Mouse (Mus musculus) neural tube, postnatal 0 days (tissue): ENCODE measurements around the gene Mark4. TPM values are rescaled to one million over a fixed set of nuclear protein-coding genes. Genes with fewer than 3 reads are reported as not detected.

Experiments
- microRNA counts: library from miRNA; unstranded; fragments of <30 nt; microRNA quantifications from one replicate; lab custom pipeline; 2015
- microRNA-seq: library from miRNA; unstranded; fragments of <30 nt; microRNA quantifications from one replicate; pipeline ENCODE4, GENCODE M21; 2016
- polyA plus RNA-seq: library from polyadenylated mRNA; unstranded; fragments of >200 nt; fragmentation: Nextera tagmentation; extraction: Ambion mirVana; gene quantifications from 2 replicates; pipeline ENCODE4 v1.2.1, GENCODE M21; 2015

The Mark4 gene
- 20.9 and 23.9 TPM in 2 replicates for polyA plus RNA-seq

GRCm38 (mm10) chr7:19458591-19459111 lies at the start of gene Mark4:
Gene Mark4, minus strand, starts transcription at chr7:19458821.

GRCm38 (mm10) chr7:19462884-19463381 lies 4.3 kb upstream of the Mark4 start, which contains the start of gene Exoc3l2:
Gene Exoc3l2, plus strand, starts transcription at chr7:19463331.

GRCm38 (mm10) chr7:19404476-19404875 lies 54.1 kb downstream of the Mark4 start, which contains the start of gene Ckm:
Gene Ckm, plus strand, starts transcription at chr7:19404776.

GRCm38 (mm10) chr7:19403731-19404296 lies 54.8 kb downstream of the Mark4 start, which contains the start of gene Klc3:
Gene Klc3, minus strand, starts transcription at chr7:19404104.

GRCm38 (mm10) chr7:19381377-19382165 lies 77.0 kb downstream of the Mark4 start, which contains the start of gene Ercc2:
Gene Ercc2, plus strand, starts transcription at chr7:19382010.

MicroRNA genes within 50 kb of the gene (microRNA counts, 519-probe panel; counts per million panel counts)
- 40.5 counts per million for microRNA mmu-miR-343 (lab: Ali Mortazavi, UCI)

Small RNA genes lying within 50 kb of the gene (microRNA-seq; reads per million reads assigned to microRNA genes)
- not detected for gene Mir343

Other genes with a start within 250 kb of the Mark4 start
- gene Gpr4, start 246.3 kb downstream of the Mark4 start, polyA plus RNA-seq: 5.1 and 5.6 TPM in 2 replicates
- gene Opa3, start 230.5 kb downstream of the Mark4 start, polyA plus RNA-seq: 33.3 and 38.2 TPM in 2 replicates
- 31.8 and 36.1 TPM in 2 replicates for gene Vasp, start 187.0 kb downstream of the Mark4 start, polyA plus RNA-seq
- gene Ppm1n, start 178.8 kb downstream of the Mark4 start, polyA plus RNA-seq: 1.1 and 2.7 TPM in 2 replicates
- 119 and 126 TPM in 2 replicates for gene Rtn2, start 176.2 kb downstream of the Mark4 start, polyA plus RNA-seq
- gene Fosb, start 148.8 kb downstream of the Mark4 start, polyA plus RNA-seq: 0.13 and 0.23 TPM in 2 replicates
- gene Ercc1, start 114.0 kb downstream of the Mark4 start, polyA plus RNA-seq: 72.6 and 76.5 TPM in 2 replicates
- gene Cd3eap, start 99.3 kb downstream of the Mark4 start, polyA plus RNA-seq: 19.8 and 23.3 TPM in 2 replicates
- 1.0 and 1.2 TPM in 2 replicates for gene Ppp1r13l, start 99.1 kb downstream of the Mark4 start, polyA plus RNA-seq
- 13.1 and 15.2 TPM in 2 replicates for gene Ercc2, start 76.8 kb downstream of the Mark4 start, polyA plus RNA-seq
- gene Klc3, start 54.7 kb downstream of the Mark4 start, polyA plus RNA-seq: 1.0 and 1.9 TPM in 2 replicates
- gene Ckm, start 54.0 kb downstream of the Mark4 start, polyA plus RNA-seq: 5.1 and 5.3 TPM in 2 replicates
- 3.6 and 3.9 TPM in 2 replicates for gene Exoc3l2, start 4.5 kb upstream of the Mark4 start, polyA plus RNA-seq
- gene Bloc1s3, start 49.5 kb upstream of the Mark4 start, polyA plus RNA-seq: 4.4 and 5.5 TPM in 2 replicates
- gene Trappc6a, start 49.6 kb upstream of the Mark4 start, polyA plus RNA-seq: 36.9 and 39.7 TPM in 2 replicates
- gene Nkpd1, start 59.0 kb upstream of the Mark4 start, polyA plus RNA-seq: 1.4 and 2.5 TPM in 2 replicates
- gene Ppp1r37, start 104.3 kb upstream of the Mark4 start, polyA plus RNA-seq: 40.4 and 42.7 TPM in 2 replicates
- 0.15 TPM in 1 of 2 replicates, not detected in the other for gene Zfp296, start 118.5 kb upstream of the Mark4 start, polyA plus RNA-seq
- gene Gemin7, start 118.8 kb upstream of the Mark4 start, polyA plus RNA-seq: 160 and 163 TPM in 2 replicates
- 58.6 and 67.4 TPM in 2 replicates for gene Clasrp, start 145.7 kb upstream of the Mark4 start, polyA plus RNA-seq
- gene Relb, start 170.6 kb upstream of the Mark4 start, polyA plus RNA-seq: 8.2 and 9.2 TPM in 2 replicates
- gene Clptm1, start 206.2 kb upstream of the Mark4 start, polyA plus RNA-seq: 168 and 169 TPM in 2 replicates
- 0.68 and 1.0 TPM in 2 replicates for gene Apoc2, start 219.1 kb upstream of the Mark4 start, polyA plus RNA-seq
- not detected in 2 replicates for gene Gm44805, start 222.6 kb upstream of the Mark4 start, polyA plus RNA-seq
- gene Apoc4, start 222.7 kb upstream of the Mark4 start, polyA plus RNA-seq: not detected in 2 replicates
- 20.8 and 34.8 TPM in 2 replicates for gene Apoc1, start 233.8 kb upstream of the Mark4 start, polyA plus RNA-seq
- 4,011 and 4,143 TPM in 2 replicates for gene Apoe, start 240.4 kb upstream of the Mark4 start, polyA plus RNA-seq